Mouse (Mus musculus) neural tube, embryonic 15.5 days (tissue): ENCODE results near the gene Mdga1. TPM values are rescaled to one million over a fixed set of nuclear protein-coding genes. Genes with fewer than 3 reads are reported as not detected.
"Not testable (repeated sequence)": the region's sequence is repeated elsewhere in the genome, so short reads cannot be mapped to it uniquely, and the experiment has no call there.

Experiments used
- ATAC-seq: fragments of 200-750 bp; cut with Nextera tagmentation; 2 replicates; pipeline ENCODE4 v1.8.0; 2017; ENCODE audit warnings: mild to moderate bottlenecking, moderate TSS enrichment, moderate library complexity; ENCODE audit not compliant: low FRiP score
- H3K27ac ChIP-seq: fragments of 300-500 bp; sonication (generic); replicated peaks from 2 replicates; pipeline ENCODE4 v1.5.1; 2015; ENCODE audit warnings: mild to moderate bottlenecking, inconsistent platforms
- H3K27me3 ChIP-seq: fragments of 300-500 bp; sonication (generic); replicated peaks from 2 replicates; pipeline ENCODE4 v1.6.1; 2015; ENCODE audit warnings: inconsistent platforms
- H3K36me3 ChIP-seq: fragments of 300-500 bp; sonication (generic); 2 replicates; pipeline ENCODE4 v1.6.1; 2015; ENCODE audit warnings: inconsistent platforms
- H3K4me1 ChIP-seq: fragments of 300-500 bp; sonication (generic); 2 replicates; pipeline ENCODE4 v1.6.1; 2015; ENCODE audit warnings: inconsistent platforms
- H3K4me2 ChIP-seq: fragments of 300-500 bp; sonication (generic); 2 replicates; pipeline ENCODE4 v1.6.1; 2015; ENCODE audit warnings: inconsistent platforms, mild to moderate bottlenecking, moderate library complexity
- H3K4me3 ChIP-seq: fragments of 300-500 bp; sonication (generic); replicated peaks from 2 replicates; pipeline ENCODE4 v1.5.1; 2015; ENCODE audit warnings: mild to moderate bottlenecking, inconsistent platforms
- H3K9ac ChIP-seq: fragments of 300-500 bp; sonication (generic); replicated peaks from 2 replicates; pipeline ENCODE4 v1.6.1; 2015; ENCODE audit warnings: mild to moderate bottlenecking, inconsistent platforms
- H3K9me3 ChIP-seq: fragments of 300-500 bp; sonication (generic); replicated peaks from 2 replicates; pipeline ENCODE4 v1.6.1; 2016; ENCODE audit warnings: inconsistent platforms
- WGBS: fragments of 180-500 bp; shearing (Covaris S2); methylation state at CpG from one replicate; pipeline ENCODE4 v1.1.7; 2015; ENCODE audit warnings: mixed read lengths; 5-methylcytosine and 5-hydroxymethylcytosine counted together
- polyA plus RNA-seq: library from polyadenylated mRNA; unstranded; fragments of >200 nt; fragmentation: Nextera tagmentation; extraction: Ambion mirVana; gene quantifications from 2 replicates; pipeline ENCODE4 v1.2.1, GENCODE M21; 2015

Gene Mdga1
- polyA plus RNA-seq, 1 experiment from 2014 or later: 10.9 TPM

GRCm38 (mm10) chr17:29788573-29788972 lies 181.3 kb downstream of the Mdga1 start:
- H3K27ac ChIP-seq: no peak overlapping the region
- H3K9me3 ChIP-seq: no peaks in the 10 kb centered on the region
- no peak overlapping the region for H3K4me3 ChIP-seq
- no peak overlapping the region for H3K4me2 ChIP-seq
- H3K36me3 ChIP-seq: no peaks in the 10 kb centered on the region
- H3K4me1 ChIP-seq: no peaks in the 10 kb centered on the region
- ATAC-seq: no peak
- H3K27me3 ChIP-seq: no peaks in the 10 kb centered on the region
- H3K9ac ChIP-seq: no peak overlapping the region
- WGBS: 78% methylated on average over 10 of the region's 10 CpGs

GRCm38 (mm10) chr17:29784820-29785219 lies 185.1 kb downstream of the Mdga1 start:
- no peaks in the 10 kb centered on the region for H3K27me3 ChIP-seq

GRCm38 (mm10) chr17:29781472-29781871 lies 188.4 kb downstream of the Mdga1 start:
- ATAC-seq, H3K4me1 ChIP-seq, H3K27ac ChIP-seq, H3K4me2 ChIP-seq, H3K36me3 ChIP-seq, H3K9me3 ChIP-seq, H3K27me3 ChIP-seq, H3K9ac ChIP-seq, H3K4me3 ChIP-seq: not testable (repeated sequence)
- WGBS: 92% methylated on average over 4 of the region's 4 CpGs

More at GRCm38 (mm10) chr17:29784820-29785219, 185.1 kb downstream of the Mdga1 start:
- Histone ChIP-seq H3K36me3 (no peaks in the 10 kb centered on the region), H3K27ac (no peak overlapping the region), H3K4me1 (no peaks in the 10 kb centered on the region), H3K4me2 (no peak overlapping the region), H3K9me3 (no peaks in the 10 kb centered on the region), H3K9ac (no peak overlapping the region), H3K4me3 (no peak overlapping the region)
- no peak for ATAC-seq
- WGBS: 83% methylated on average over 9 of the region's 9 CpGs

GRCm38 (mm10) chr17:29778021-29778420 lies 191.9 kb downstream of the Mdga1 start:
- Histone ChIP-seq H3K4me3 (no peak overlapping the region), H3K36me3 (no peaks in the 10 kb centered on the region), H3K9ac (no peak overlapping the region), H3K27ac (no peak overlapping the region), H3K4me1 (0 out of 2 replicates have a peak, but pooled peaks cover 11% of the 10 kb centered on the region), H3K27me3 (no peaks in the 10 kb centered on the region), H3K4me2 (no peak overlapping the region), H3K9me3 (no peaks in the 10 kb centered on the region)
- 55% methylated on average over 8 of the region's 8 CpGs for WGBS
- ATAC-seq: peak; percentile 51; the same call in 1 of the 2 replicates

Other genes with a start within 250 kb of the Mdga1 start
- 55.6 and 62.0 TPM in 2 replicates for gene Zfand3, start 34.6 kb upstream of the Mdga1 start, polyA plus RNA-seq